Mouse (Mus musculus): ENCODE measurements around the gene Tnfsf15. TPM values are rescaled to one million over a fixed set of nuclear protein-coding genes. Genes with fewer than 3 reads are reported as not detected.
A peak's percentile ranks its signal among the peaks of the same experiment; 100 is the strongest.

The Tnfsf15 gene
- total RNA-seq (2021): under 1 TPM; 0.23 to 0.53 TPM
- long read RNA-seq, experiment 1: 0 reads
- long read RNA-seq, experiment 2: 0 reads

DNA sequence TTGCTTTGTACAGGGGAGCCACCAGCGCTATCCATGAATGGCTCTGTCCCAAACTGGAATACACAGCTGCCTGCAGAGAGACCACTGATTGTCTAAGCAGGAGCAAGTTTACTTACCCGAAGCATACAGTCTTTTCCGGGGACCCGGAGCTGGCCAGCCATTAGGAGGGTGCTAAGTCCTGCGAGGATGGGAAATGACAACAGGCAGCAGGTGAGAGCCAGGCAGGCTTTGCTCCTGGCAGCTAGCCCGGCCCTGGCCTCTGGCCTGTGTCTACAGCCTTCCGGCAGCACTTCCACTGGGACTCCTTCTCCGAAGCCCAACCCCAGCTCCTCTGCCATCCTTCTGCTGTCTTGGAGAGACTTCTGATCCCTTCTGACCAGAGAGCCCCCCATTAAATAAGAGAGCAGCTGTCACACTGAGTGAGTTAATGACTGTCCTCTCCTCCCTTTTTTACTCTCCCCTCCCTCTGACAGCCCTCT, at the start of gene Tnfsf15:
TSS of gene Tnfsf15 (minus strand) at position 421 of the 479 bp plus-strand sequence.
- peak; percentile 44 to 70 for DNase-seq

DNA sequence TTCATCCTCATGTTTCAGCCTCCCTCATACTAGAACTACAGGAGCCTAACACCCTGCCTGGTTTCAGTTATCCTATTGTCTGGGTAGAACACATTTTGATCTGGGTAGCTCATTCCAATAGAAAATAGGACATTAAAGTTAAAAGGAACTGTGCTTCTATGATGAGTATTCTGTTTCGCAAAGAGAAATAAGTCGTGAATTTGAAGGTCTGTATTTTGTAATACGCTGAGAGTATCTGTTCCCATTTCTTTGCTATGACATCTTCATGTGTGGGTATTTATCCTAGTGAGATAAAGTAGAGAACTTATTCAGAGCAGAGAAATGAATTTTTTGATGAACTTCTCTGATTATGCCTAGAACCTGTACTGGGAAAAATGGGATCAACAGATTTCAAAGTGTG, 47.4 kb upstream of the Tnfsf15 start:
- DNase-seq: no peak

DNA sequence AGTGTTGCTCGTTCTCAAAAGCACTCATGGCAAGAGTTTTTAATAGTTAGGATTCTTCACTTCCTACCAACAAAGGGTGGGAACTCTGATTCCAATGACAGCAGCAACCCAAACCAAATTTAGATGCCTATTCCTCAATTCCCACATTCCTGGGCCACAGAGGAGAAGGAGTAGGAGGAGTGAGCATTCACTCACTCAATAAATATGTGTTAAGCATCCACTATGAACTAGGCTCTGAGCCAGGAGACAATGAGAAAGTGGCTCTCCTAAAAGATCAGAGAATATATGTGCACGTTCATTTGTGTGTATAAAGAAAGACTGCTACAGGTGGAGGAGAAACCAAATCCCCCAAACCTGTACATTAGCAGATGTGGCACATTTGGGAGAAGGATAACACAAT, 40.6 kb upstream of the Tnfsf15 start:
- no peak for DNase-seq

DNA sequence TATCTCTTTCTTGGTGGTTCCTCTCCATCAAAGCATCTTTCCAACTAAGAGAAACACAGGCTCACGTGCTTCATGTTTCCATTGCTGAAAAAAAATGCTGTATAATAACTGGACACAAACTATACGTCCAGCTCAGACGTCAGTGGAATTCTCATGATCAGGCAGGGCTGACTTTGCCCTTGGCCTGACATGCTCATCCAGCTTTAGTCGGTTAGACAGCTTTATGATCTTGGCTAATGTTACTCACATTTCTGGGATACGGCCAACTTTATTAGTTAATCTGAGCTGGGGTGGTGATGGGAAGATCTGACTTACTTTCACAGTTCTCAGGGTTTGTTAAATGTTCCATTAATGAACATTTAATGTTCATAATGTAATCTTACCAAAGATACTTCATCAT, 38.9 kb upstream of the Tnfsf15 start:
- peak; percentile 7 to 25 for DNase-seq

DNA sequence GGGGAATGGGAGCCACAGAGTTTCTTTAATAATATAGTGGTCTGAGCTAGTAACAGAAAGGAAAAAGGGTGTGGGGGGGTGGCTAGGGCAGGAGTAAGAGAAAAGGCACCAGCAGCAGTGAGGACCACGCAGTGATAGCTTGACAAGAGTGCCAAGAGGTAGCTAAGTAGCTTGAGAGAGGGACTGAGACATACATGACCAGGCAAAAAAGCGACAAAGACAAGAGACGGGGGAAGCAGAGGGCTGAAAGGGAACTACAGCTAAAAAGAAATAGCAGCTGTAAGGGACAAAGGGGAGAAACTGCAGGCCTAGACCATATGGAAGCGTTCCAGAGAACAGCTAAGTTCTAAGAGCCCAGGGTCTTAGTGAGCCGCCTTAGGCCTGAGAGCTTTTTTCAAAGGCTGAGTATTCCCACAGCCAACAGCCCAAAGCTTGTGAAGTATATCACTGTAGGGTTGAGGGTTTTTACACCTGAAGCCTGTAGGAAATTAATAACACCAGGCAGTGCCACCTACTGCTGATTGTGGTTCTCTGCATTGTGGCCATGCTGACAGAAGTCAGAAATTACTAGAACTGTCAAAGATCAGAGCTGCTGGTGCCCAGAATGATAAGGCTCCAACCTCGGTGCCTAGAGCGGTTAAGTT, 38.2 kb upstream of the Tnfsf15 start:
- DNase-seq: no peak

DNA sequence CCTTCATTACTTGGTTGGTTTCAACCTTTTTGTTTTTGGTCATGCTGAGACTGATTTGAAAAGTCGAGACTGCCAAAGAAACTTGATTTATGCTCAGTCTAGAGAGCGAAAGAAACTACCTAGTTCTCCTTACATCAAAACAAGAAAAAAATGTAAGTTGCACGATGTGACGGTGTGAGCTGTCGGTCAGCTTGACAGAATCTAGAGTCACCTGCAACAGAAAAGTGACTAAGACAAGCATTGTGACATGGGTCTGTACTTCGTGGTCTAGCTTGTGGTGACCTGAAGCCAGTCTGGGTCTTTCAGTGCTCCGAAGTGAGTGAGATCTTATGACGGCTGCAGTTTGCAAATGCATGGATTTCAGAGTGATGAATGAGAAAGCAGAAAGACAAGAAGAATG, 32.3 kb upstream of the Tnfsf15 start:
- DNase-seq: no peak

DNA sequence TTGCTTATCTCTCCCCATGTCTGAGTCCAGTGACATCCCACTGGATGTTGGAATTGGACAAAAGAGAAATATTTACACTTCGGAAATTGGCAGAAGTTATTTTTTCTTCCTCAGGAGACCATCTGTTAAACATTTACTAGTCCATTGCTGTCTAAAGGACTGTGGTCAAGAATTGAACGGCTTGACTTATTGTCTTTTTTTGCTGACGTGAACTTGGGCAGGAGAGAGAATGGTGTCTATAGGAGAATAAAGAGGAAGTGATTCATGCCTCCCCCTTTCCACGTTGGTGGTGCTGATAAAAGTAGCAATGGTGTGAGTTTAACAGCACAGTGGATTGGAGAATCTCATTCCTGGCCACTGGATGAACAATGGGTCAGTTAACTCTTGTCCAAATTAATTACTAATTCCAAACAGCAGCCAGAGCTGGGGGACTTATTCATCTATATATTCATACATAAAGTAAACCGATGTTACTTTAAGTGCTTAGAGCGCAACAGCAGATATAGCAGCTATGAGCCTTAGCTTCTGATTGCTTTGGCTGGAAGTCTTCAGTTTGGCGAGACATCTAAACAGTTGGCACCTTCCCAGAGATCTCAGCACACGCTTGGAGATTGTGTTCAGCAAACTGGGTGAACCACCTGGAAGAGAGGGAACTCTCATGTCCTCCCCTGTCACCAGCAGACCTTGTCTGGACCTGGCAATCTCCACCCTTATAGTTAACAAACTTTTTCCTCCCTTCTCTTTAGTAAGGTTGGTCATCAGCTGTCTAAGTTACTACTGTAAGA, 28.6 kb upstream of the Tnfsf15 start:
- DNase-seq: no peak

DNA sequence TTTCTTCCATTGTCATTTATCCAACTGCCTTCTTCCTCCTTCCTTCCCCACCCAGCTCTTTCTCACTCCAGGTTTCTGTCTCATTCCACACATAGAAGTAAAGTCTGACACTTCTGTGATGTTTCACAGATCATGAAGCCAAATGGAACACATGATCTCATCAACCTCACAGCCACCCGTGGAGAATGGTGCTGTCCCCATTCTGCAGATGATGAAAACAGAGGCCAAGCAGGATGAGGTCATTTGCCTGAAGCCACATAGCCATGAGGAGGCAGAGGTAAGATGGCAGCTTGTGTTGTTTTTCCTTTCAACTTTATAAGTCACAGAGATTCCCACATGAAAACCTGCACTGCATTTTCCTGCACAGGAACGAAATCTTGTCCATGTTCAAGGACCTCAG, 27.6 kb upstream of the Tnfsf15 start:
- DNase-seq: no peak

DNA sequence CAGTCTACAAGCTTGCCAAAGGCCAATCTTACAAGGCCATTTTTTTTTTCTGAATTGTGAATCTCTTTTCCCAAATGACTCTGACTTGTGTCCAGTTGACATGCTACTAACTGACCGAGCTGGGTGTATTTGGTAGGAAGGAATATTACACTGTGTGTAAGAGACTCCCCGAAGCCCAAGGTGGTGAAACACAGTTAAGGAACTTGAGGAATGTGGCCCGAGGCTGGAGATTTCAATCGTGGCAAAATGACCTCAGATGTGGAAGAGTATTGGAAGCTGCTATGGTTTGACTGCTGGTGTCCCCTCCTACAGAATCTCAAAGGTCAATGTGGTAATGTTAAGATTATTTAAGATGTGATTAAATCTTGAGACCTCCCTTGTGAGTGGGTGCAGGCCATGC, 26.4 kb upstream of the Tnfsf15 start:
- no peak for DNase-seq

DNA sequence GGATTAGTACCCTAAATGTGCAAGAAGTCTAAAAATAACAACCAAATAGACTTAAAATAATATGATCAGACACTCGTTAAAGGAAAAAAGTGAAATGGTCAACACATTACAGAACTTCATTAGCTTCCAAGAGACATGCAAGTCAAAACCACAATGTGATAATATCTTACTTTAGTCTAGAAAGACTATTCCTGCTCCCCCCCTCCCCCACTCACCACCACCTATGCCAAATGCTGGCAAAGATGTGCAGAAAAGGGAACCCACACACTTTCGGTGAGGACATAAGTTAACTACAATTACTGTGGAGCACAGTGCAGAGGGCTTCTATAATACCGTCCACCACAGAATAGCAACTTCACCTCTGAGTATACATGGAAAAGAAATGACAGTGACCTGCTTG, 24.2 kb upstream of the Tnfsf15 start:
- DNase-seq: no peak

DNA sequence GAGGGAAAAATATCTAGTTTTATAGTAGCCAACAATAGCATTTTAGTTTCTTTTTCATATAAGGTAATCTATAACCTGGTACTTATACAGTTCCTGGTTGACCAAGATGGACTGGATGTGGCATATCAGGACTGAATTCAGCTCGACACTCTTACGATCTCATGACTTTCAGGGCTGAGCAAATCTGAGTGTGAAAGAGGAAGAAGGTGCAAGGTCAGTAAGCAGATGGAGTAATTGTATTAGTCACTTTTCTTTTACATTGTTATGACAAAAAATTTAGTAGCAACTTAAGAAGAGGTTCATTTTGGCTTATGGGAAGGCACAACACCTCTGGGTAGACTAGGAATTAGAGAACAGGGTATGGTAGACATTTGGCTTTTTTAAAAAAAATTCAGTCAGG, 20.1 kb upstream of the Tnfsf15 start:
- no peak for DNase-seq

DNA sequence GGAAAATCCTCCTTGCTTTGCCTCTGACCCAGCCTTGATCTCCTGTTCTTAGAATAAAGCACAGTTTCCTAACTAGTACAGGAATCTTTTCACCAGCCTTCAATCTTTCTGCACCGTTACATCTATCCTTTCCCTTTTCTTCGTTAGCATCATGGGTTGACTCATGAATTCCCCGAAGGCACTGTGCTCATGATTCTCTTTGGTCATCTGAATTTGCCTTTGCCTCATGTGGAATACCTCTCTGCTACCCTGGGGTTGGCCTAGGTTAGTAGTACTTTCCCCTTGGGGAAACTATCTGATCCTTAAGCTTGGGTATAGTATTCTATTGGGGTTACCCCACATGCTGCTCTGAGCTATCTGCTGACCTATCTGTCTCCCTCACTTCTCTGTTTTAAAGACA, 15.0 kb upstream of the Tnfsf15 start:
- DNase-seq: no peak

DNA sequence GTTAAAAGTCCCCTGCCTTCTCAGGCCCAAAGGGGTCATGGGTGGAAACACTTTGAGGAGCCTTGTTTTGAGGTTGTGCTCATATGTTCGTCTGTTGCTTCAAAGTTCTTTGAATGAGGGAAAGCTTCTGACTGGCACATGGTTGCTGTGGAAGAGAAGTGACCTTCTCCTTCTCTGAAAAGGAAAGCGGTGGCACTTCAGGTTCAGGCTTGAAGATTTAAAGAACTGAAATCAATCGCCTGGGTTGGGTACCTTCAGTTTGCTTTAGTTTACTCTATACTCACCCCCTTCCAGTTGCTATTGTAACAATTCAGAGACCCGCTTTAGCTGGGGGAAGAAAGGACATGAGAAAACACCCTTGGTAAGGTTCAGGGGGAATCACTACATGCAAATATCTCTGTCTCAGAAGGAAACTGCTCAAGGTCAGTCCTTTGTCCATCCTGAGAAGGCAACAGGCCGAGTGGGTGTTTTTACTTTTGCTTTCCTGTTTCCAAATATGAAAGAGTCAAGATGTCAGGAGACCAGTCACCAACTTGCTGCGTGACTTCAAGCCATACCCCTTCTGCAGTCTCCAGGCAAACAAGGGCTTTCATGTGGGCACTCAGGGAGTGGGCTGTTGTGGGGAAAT, 12.7 kb upstream of the Tnfsf15 start:
- no peak for DNase-seq

DNA sequence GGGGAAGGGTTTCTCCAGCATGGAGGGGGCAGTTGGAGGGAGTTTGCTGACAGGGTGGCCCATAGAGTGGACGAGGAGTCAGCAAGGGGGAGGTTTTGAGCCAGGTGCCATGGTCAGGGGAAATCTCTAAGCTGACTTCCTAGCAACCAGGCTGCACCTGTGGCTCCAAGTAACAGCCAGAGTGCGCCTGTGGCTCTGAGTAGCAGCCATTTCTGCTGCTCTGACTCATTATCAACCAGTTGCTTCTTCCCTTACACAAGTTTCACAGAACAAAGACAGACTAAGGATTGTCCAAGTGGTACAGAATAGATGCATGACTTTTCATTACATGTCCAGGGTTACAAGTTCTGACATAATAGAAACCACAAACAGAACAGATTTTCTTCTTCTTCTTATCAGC, 11.2 kb upstream of the Tnfsf15 start:
- no peak for DNase-seq

DNA sequence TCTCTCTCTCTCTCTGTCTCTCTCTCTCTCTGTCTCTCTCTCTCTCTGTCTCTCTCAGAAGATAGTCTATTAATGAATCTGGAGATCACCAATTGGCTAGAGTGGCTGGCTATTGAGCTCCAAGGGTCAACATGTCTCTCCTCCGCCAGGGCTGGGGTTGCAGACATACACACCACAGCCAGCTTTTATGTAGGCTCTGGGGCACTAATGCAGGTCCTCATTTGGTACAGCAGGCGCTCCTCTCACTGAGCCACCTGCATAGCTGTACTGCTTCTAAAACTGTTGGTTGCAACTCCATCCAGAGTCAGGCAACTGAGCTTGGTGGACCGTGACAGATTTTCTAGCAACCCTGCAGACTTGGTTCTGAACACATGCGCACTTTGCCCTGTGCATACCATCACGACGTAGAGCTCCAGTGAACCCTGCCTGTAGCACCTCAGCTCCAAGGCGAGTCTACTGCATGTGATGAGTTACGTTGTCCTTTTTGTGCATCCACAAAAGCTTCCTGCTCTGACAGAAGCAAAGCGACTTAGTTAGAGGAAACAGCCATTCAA, 9.6 kb upstream of the Tnfsf15 start:
- no peak for DNase-seq

DNA sequence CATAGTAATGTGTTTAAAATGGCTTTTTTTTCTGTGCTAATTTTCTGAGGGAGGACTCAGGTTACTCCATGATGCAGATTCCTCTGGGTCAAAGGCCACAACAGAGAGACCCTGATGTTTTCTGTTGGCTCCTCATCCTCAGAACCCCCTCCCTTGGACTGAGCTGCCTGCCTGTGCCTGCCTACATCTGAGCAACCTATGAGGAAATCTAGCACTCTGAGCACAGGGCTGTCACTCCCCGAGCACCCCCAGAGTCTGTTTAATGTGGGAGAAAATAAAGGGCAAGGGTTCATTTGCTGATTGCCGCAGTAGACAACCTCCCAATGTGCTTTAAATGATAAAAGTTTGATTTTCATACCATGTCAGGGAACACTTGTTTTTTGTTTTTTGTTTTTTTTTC, 8.9 kb upstream of the Tnfsf15 start:
- DNase-seq: no peak

DNA sequence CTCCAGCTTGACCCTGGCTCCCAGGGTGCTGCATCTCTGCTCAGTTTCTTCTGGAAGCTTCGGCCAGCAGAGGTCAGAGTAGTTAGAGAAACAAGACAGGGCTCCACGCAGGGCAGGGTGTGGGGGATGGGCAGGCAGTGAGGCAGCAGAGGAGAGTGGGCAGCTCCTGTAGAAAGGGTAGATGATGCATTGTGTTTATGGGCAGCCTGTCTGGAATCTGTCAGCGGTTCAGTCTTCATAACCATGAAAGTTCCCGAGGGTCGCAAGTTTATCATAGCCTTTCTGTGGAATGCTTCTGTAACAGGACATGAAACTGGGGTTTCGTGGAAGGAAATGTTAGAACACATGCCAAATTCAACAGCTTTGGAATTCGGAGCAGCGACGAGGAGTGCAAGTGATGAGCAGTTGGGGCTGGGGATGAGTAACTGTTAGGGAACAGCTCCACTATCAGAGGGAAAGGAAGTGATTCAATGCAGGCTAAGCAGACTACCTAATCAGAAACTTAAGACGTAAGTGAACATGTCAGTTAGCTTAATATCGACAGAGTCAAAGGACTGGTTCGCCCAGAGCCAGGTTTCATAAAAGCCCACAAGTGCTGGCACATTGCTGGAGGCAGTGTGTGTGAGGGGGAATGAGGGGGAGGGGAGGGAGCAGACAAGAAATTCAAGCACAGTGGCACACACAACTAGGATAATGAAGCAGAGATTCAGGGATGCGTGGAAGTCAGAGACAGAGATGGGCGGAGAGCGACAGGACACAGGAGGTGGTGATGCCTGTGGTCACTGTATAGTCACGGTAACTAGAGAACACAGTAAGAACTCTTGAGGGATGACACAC, 8.0 kb upstream of the Tnfsf15 start:
- peak; percentile 63 to 73 for DNase-seq

DNA sequence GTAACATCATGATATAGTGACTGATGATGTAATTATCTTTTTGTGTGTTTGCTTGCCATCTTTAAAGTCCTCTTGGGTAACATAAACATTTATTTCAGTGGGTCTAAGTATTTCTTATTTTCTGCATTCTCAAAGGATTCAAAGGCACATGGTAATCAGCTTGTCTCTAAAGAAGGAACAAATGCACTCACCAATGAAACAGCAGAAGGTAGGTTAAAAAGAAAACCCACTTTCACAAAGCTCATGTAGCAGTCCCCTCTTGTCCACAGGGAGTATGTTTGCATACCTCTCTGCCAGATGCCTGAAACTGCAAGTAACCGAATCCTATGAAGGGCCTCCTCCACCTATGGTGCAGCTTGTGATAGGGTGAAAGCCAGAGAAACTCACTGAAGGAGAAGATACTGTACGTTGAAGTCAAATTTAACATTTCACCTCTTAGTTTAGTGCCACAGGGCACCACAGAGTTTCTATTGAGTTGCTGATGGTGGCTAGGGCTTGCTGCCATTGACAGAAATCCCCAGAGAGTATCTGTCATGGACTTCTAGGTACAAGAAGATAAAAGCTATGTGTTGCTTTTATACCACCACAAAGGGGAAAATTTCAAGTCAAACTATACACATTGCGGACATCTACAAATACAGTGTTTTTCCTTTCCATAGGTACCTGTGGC, 3.3 kb upstream of the Tnfsf15 start:
- DNase-seq: no peak

DNA sequence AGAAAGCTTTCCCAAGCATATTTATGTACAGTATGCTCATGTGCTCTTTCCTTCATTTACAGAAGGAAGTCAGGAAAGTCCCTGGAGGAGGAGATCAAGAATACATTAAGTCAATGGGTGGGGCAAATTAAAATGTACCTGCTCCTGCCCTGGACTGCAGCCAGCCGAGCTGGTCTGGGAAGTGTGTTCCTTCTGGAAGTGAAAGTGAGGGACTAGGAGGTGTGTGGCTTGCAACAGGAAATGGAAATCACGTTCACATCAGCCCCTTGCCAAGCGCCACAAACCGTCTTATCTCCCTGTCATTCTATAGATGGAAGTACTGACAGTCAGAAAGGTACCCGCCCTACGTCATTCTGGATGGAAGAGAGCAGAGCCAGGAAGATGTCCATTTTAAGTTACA, 358 bp upstream of the Tnfsf15 start:
- DNase-seq: no peak

DNA sequence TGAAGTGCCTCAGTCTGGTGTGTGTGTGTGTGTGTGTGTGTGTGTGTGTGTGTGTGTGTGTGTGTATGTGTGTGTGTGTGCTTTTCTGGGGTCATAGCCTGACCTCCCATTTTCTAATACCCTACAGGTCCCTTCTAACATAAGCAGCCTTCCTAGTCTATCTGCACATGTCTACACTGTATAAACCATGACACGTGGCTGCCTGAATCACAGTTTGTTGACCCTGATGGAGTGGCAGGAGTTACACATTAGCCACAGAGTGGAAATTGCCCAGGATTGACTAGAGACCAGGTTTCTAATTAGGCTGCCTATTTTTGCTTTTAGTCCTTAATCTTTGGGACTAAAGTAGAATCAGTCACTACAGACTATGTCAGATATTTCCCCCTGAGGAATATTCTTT, 1.3 kb downstream of the Tnfsf15 start:
- DNase-seq: peak in 1 of 2 experiments; percentile 36

DNA sequence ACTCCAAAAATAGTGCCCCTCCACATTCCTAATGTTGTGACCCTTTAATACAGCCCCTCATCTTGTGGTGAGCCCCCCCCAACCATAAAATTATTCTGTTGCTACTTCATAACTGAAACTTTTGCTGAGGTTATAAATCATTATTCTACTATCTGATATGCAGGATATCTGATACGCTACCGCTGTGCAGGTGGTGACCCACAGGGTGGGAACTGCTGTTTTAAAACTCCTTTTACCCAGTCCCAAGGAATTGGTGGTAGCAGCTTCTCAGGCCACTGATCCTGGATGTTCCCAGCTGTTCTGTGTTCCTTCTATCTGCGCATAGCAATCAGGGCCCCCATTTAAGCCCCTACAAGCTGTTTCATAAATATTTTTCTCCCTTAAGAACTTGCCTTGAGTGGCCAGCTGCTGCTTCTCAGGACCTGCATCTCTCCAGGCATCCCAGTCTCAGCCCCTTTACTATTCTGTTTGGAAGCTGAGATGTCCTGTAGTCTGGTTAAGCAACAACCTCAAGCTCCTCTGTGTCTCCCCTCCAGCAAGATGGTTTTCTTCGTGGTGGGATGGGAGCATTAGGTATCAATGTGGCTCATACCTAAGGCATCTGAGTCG, 2.0 kb downstream of the Tnfsf15 start:
- DNase-seq: no peak

Data from adrenal gland, postnatal 36 days (tissue).